Mouse (Mus musculus) heart, postnatal 36 days (tissue): ENCODE measurements around the gene Slco3a1. TPM values are rescaled to one million over a fixed set of nuclear protein-coding genes. Genes with fewer than 3 reads are reported as not detected.
"Not testable (repeated sequence)": the region's sequence is repeated elsewhere in the genome, so short reads cannot be mapped to it uniquely, and the experiment has no call there.

Experiments used
- DNase-seq, 2 experiments: peaks; one replicate each; pipeline ENCODE4 v3.0.0; 2021 to 2022
- intact Hi-C: fragments of 180-260 bp; cut with DNase I; formaldehyde crosslinking; loops from one replicate; pipeline ENCODE4 v1.15.1; 2025
- total RNA-seq, 2 experiments: library from RNA; stranded (reverse); gene quantifications; 2 replicates each; pipeline ENCODE4 v1.2.3; 2021

Slco3a1 gene
- total RNA-seq, 2 experiments from 2014 or later, result 105 to 116 TPM

- intact Hi-C loops, result loop anchor here (2.0 kb wide), 1 partner anchor 21 kb away; no protein-coding TSS in a partner anchor
- not testable (repeated sequence) for DNase-seq
These were observed 146.7 kb downstream of the Slco3a1 start for GRCm38 (mm10) chr7:74407851-74408250.

- DNase-seq, result no peak
- intact Hi-C loops, result no loop called here
These were observed 154.9 kb downstream of the Slco3a1 start for GRCm38 (mm10) chr7:74399729-74400128.

GRCm38 (mm10) chr7:74399154-74399553 is 155.4 kb downstream of the Slco3a1 start:
- DNase-seq, result no peak
- intact Hi-C loops, result no loop called here

- intact Hi-C loops, result no loop called here
- DNase-seq, result no peak
These were observed 156.3 kb downstream of the Slco3a1 start for GRCm38 (mm10) chr7:74398326-74398725.

GRCm38 (mm10) chr7:74391451-74391873 is 163.1 kb downstream of the Slco3a1 start:
- DNase-seq, result no peak
- intact Hi-C loops, result no loop called here

GRCm38 (mm10) chr7:74389570-74389969 is 165.0 kb downstream of the Slco3a1 start:
- DNase-seq, result no peak
- intact Hi-C loops, result no loop called here

GRCm38 (mm10) chr7:74386257-74386656 is 168.3 kb downstream of the Slco3a1 start:
- peak in 1 of 2 experiments; percentile 43 for DNase-seq
- intact Hi-C loops, result loop anchor here (2.0 kb wide), 1 partner anchor 21 kb away; no protein-coding TSS in a partner anchor

- intact Hi-C loops, result no loop called here
- DNase-seq, result no peak
These were observed 171.4 kb downstream of the Slco3a1 start for GRCm38 (mm10) chr7:74383040-74383666.

GRCm38 (mm10) chr7:74382286-74382685 is 172.3 kb downstream of the Slco3a1 start:
- intact Hi-C loops, result no loop called here
- no peak for DNase-seq

GRCm38 (mm10) chr7:74381881-74382281 is 172.7 kb downstream of the Slco3a1 start:
- intact Hi-C loops, result loop anchor here (2.0 kb wide), 1 partner anchor 77 kb away; no protein-coding TSS in a partner anchor
- DNase-seq, result peak; percentile 72 to 79

GRCm38 (mm10) chr7:74381051-74381450 is 173.5 kb downstream of the Slco3a1 start:
- DNase-seq, result no peak
- intact Hi-C loops, result loop anchor here (2.0 kb wide), 1 partner anchor 78 kb away; no protein-coding TSS in a partner anchor

GRCm38 (mm10) chr7:74377909-74378308 is 176.7 kb downstream of the Slco3a1 start:
- intact Hi-C loops, result no loop called here
- DNase-seq, result no peak

- no peak for DNase-seq
- intact Hi-C loops, result no loop called here
These were observed 178.1 kb downstream of the Slco3a1 start for GRCm38 (mm10) chr7:74376397-74377044.

- intact Hi-C loops, result no loop called here
- peak in 1 of 2 experiments; percentile 43 for DNase-seq
These were observed 179.2 kb downstream of the Slco3a1 start for GRCm38 (mm10) chr7:74375174-74375957.

- DNase-seq, result no peak
- intact Hi-C loops, result no loop called here
These were observed 181.5 kb downstream of the Slco3a1 start for GRCm38 (mm10) chr7:74373056-74373455.

GRCm38 (mm10) chr7:74372141-74372582 is 182.4 kb downstream of the Slco3a1 start:
- intact Hi-C loops, result no loop called here
- no peak for DNase-seq

GRCm38 (mm10) chr7:74371656-74372055 is 182.9 kb downstream of the Slco3a1 start:
- intact Hi-C loops, result loop anchor here (2.0 kb wide), 3 partner anchors 51 to 551 kb away; partner anchors contain the start of gene Slco3a1

GRCm38 (mm10) chr7:74371208-74371607 is 183.4 kb downstream of the Slco3a1 start:
- intact Hi-C loops, result loop anchor here (2.0 kb wide), 3 partner anchors 52 to 552 kb away; partner anchors contain the start of gene Slco3a1
- DNase-seq, result peak in 1 of 2 experiments; percentile 43

More at GRCm38 (mm10) chr7:74371656-74372055, 182.9 kb downstream of the Slco3a1 start:
- no peak for DNase-seq

- intact Hi-C loops, result loop anchor here (1.0 to 5.0 kb wide), 6 partner anchors 53 to 741 kb away; partner anchors contain the start of gene Slco3a1
- DNase-seq, result peak in 1 of 2 experiments; percentile 44
These were observed 184.9 kb downstream of the Slco3a1 start for GRCm38 (mm10) chr7:74369657-74370056.

GRCm38 (mm10) chr7:74368256-74368980 is 186.2 kb downstream of the Slco3a1 start:
- intact Hi-C loops, result loop anchor here (2.0 to 5.0 kb wide), 2 partner anchors 336 to 499 kb away; no protein-coding TSS in a partner anchor
- no peak for DNase-seq
